Mouse (Mus musculus): ENCODE results near the gene Acss1. TPM values are rescaled to one million over a fixed set of nuclear protein-coding genes. Genes with fewer than 3 reads are reported as not detected.
A peak's percentile ranks its signal among the peaks of the same experiment; 100 is the strongest.

Gene Acss1
- polyA plus RNA-seq, 1 experiment, result 2.8 TPM

- H3K27me3 ChIP-seq (replicated peaks), result peaks cover 64% of the 10 kb centered on the region
- H3K4me3 ChIP-seq (replicated peaks), result no peak overlapping the region
- TF ChIP-seq GATA1 (IDR thresholded peaks at IDR 0.05; ENCODE audit: borderline replicate concordance, low read length) (no peak), FLI1 (IDR thresholded peaks at IDR 0.05; ENCODE audit: low read length) (no peak)
- peaks cover 23% of the 10 kb centered on the region for H3K36me3 ChIP-seq (replicated peaks; ENCODE audit: low read length)
- peaks cover 5% of the 10 kb centered on the region for H3K4me1 ChIP-seq
- H3K9me3 ChIP-seq, result no peaks in the 10 kb centered on the region
Observed at GRCm38 (mm10) chr2:150621698-150622097, 46.6 kb downstream of the Acss1 start.

GRCm38 (mm10) chr2:150610097-150610496, 58.2 kb downstream of the Acss1 start:
- Histone ChIP-seq H3K36me3 (replicated peaks; ENCODE audit: low read length) (no peaks in the 10 kb centered on the region), H3K4me3 (replicated peaks) (no peak overlapping the region), H3K9me3 (no peaks in the 10 kb centered on the region), H3K4me1 (peaks cover 34% of the 10 kb centered on the region), H3K27me3 (replicated peaks) (peaks cover 12% of the 10 kb centered on the region)
- TF ChIP-seq FLI1 (IDR thresholded peaks at IDR 0.05; ENCODE audit: low read length) (no peak), GATA1 (IDR thresholded peaks at IDR 0.05; ENCODE audit: borderline replicate concordance, low read length) (no peak)

GRCm38 (mm10) chr2:150608872-150609560, 59.3 kb downstream of the Acss1 start:
- TF ChIP-seq GATA1 (IDR thresholded peaks at IDR 0.05; ENCODE audit: borderline replicate concordance, low read length) (no peak), FLI1 (IDR thresholded peaks at IDR 0.05; ENCODE audit: low read length) (no peak)
- Histone ChIP-seq H3K9me3 (no peaks in the 10 kb centered on the region), H3K4me1 (peaks cover 39% of the 10 kb centered on the region), H3K36me3 (replicated peaks; ENCODE audit: low read length) (peaks cover 8% of the 10 kb centered on the region), H3K4me3 (replicated peaks) (peak overlapping the region; percentile 99), H3K27me3 (replicated peaks) (peaks cover 12% of the 10 kb centered on the region)

GRCm38 (mm10) chr2:150608087-150608799, 60.1 kb downstream of the Acss1 start, which contains the start of gene Apmap:
Gene Apmap (minus strand): TSS chr2:150608567.
- Histone ChIP-seq H3K36me3 (replicated peaks; ENCODE audit: low read length) (peaks cover 15% of the 10 kb centered on the region), H3K4me3 (replicated peaks) (peak within 1 kb of the TSS; percentile 99)

GRCm38 (mm10) chr2:150607086-150607485, 61.2 kb downstream of the Acss1 start:
- H3K27me3 ChIP-seq (replicated peaks), result peaks cover 7% of the 10 kb centered on the region
- H3K4me3 ChIP-seq (replicated peaks), result peak overlapping the region; percentile 99
- H3K4me1 ChIP-seq, result peaks cover 40% of the 10 kb centered on the region
- H3K9me3 ChIP-seq, result no peaks in the 10 kb centered on the region
- no peak for TF ChIP-seq FLI1 (IDR thresholded peaks at IDR 0.05; ENCODE audit: low read length)
- TF ChIP-seq GATA1 (IDR thresholded peaks at IDR 0.05; ENCODE audit: borderline replicate concordance, low read length), result no peak
- H3K36me3 ChIP-seq (replicated peaks; ENCODE audit: low read length), result peaks cover 17% of the 10 kb centered on the region

More at GRCm38 (mm10) chr2:150608087-150608799, 60.1 kb downstream of the Acss1 start, which contains the start of gene Apmap:
- Histone ChIP-seq H3K4me1 (peaks cover 45% of the 10 kb centered on the region), H3K9me3 (no peaks in the 10 kb centered on the region), H3K27me3 (replicated peaks) (peaks cover 12% of the 10 kb centered on the region)
- TF ChIP-seq FLI1 (IDR thresholded peaks at IDR 0.05; ENCODE audit: low read length) (no peak), GATA1 (IDR thresholded peaks at IDR 0.05; ENCODE audit: borderline replicate concordance, low read length) (no peak)

GRCm38 (mm10) chr2:150604802-150605201, 63.5 kb downstream of the Acss1 start:
- Histone ChIP-seq H3K4me1 (peaks cover 38% of the 10 kb centered on the region), H3K27me3 (replicated peaks) (no peaks in the 10 kb centered on the region), H3K4me3 (replicated peaks) (no peak overlapping the region), H3K9me3 (no peaks in the 10 kb centered on the region), H3K36me3 (replicated peaks; ENCODE audit: low read length) (peaks cover 22% of the 10 kb centered on the region)
- no peak for TF ChIP-seq GATA1 (IDR thresholded peaks at IDR 0.05; ENCODE audit: borderline replicate concordance, low read length)
- TF ChIP-seq FLI1 (IDR thresholded peaks at IDR 0.05; ENCODE audit: low read length), result no peak

GRCm38 (mm10) chr2:150602166-150602565, 66.1 kb downstream of the Acss1 start:
- peaks cover 35% of the 10 kb centered on the region for H3K36me3 ChIP-seq (replicated peaks; ENCODE audit: low read length)
- H3K4me3 ChIP-seq (replicated peaks), result no peak overlapping the region
- no peaks in the 10 kb centered on the region for H3K27me3 ChIP-seq (replicated peaks)
- TF ChIP-seq GATA1 (IDR thresholded peaks at IDR 0.05; ENCODE audit: borderline replicate concordance, low read length) (no peak), FLI1 (IDR thresholded peaks at IDR 0.05; ENCODE audit: low read length) (no peak)
- H3K9me3 ChIP-seq, result no peaks in the 10 kb centered on the region
- peaks cover 17% of the 10 kb centered on the region for H3K4me1 ChIP-seq

GRCm38 (mm10) chr2:150600263-150600662, 68.0 kb downstream of the Acss1 start:
- H3K4me1 ChIP-seq, result peaks cover 15% of the 10 kb centered on the region; the same call in 1 of the 2 replicates
- H3K27me3 ChIP-seq (replicated peaks), result no peaks in the 10 kb centered on the region
- H3K36me3 ChIP-seq (replicated peaks; ENCODE audit: low read length), result peaks cover 50% of the 10 kb centered on the region

GRCm38 (mm10) chr2:150595411-150596190, 72.7 kb downstream of the Acss1 start:
- no peak for TF ChIP-seq GATA1 (IDR thresholded peaks at IDR 0.05; ENCODE audit: borderline replicate concordance, low read length)
- Histone ChIP-seq H3K27me3 (replicated peaks) (no peaks in the 10 kb centered on the region), H3K9me3 (no peaks in the 10 kb centered on the region), H3K36me3 (replicated peaks; ENCODE audit: low read length) (peaks cover 67% of the 10 kb centered on the region), H3K4me3 (replicated peaks) (no peak overlapping the region), H3K4me1 (peaks cover 3% of the 10 kb centered on the region; the same call in 1 of the 2 replicates)

More at GRCm38 (mm10) chr2:150600263-150600662, 68.0 kb downstream of the Acss1 start:
- Histone ChIP-seq H3K9me3 (no peaks in the 10 kb centered on the region), H3K4me3 (replicated peaks) (no peak overlapping the region)
- no peak for TF ChIP-seq FLI1 (IDR thresholded peaks at IDR 0.05; ENCODE audit: low read length)
- no peak for TF ChIP-seq GATA1 (IDR thresholded peaks at IDR 0.05; ENCODE audit: borderline replicate concordance, low read length)

Data from megakaryocyte, embryonic 14.5 days (primary cell).